Mouse (Mus musculus): ENCODE measurements around the gene Chrnb4.

DNA sequence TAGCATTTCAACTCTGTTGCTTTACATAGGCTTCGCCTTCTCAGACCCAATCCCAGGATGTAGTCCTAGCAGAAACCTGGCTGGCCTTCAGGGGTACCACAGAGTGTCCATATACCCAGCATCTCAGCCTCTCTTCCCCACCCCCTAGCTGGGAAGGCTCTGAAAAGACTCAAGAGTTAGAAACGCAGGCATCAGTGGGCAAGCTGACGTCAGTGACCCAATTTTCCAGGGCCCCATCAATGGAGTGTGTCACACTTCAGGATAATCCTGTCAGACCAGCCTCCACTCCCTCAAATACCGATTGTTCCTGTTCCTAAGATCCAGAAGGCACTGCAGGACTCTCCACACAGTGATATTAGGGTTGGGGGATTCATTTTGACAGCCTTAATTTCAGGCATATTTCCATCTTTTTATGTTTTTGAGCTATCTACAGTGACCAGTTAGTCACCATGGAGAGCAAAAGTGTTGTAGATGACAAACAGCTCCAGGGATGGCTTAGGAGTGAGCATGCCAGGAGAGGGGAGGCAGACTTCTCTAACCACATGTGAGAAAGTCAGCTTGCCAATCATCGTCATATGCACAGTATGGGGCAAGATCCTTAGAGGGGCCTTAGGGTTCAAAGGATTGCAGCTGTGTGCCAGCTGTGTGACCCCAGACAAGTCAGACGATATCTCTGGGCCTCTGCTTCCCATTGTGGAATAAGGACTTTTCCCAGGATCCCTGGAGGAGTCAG is 17.0 kb downstream of the Chrnb4 start:
- TF ChIP-seq CTCF (IDR thresholded peaks at IDR 0.05; ENCODE audit: low read depth, low read length) (no peak), POLR2AphosphoS5 (IDR thresholded peaks at IDR 0.05; ENCODE audit: insufficient replicate concordance, low read depth, low read length) (no peak), GATA1 (IDR thresholded peaks at IDR 0.05; ENCODE audit: borderline replicate concordance, low read length) (no peak), TAL1 (conservative IDR thresholded peaks at IDR 0.05; ENCODE audit: low read depth, low read length) (no peak), GATA2 (IDR thresholded peaks at IDR 0.05; ENCODE audit: borderline replicate concordance, low read depth, low read length) (no peak)
